Mouse (Mus musculus): ENCODE data around the gene Wee2.

DNA sequence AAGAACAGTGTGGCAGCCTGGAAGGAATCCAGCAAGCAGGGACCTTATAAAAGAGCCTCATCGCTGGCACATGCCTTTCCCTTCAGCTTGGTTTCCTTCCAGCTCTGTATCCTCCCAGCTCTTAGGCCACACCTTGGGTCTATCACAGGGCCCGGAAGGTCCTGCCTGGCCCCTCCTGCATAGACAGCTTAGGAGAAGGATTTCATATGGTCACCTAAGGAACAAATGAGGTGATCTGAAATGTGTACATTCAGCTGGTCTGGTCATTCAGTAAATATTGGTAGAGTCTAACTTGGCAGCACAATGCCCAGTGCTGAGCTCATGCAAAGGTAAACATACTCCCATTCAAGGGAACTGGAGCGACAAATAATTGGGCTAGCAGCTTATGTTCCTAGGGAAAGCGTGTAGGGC, 9.4 kb upstream of the Wee2 start:
- TF ChIP-seq CTCF (IDR thresholded peaks at IDR 0.05; ENCODE audit: insufficient read depth, low read length) (no peak), POLR2A (IDR thresholded peaks at IDR 0.05; ENCODE audit: borderline replicate concordance, extremely low read depth, low read depth, low read length) (no peak)

Data from lung, adult 2 months (tissue).